Mouse (Mus musculus): ENCODE measurements around the gene Fat3.

The Fat3 gene

GRCm38 (mm10) chr9:15943486-15944153 lies 557.5 kb downstream of the Fat3 start:
- no peak for DNase-seq (ENCODE audit: low read depth)

GRCm38 (mm10) chr9:15941818-15942217 lies 559.3 kb downstream of the Fat3 start:
- DNase-seq (ENCODE audit: low read depth): no peak

- no peak for DNase-seq (ENCODE audit: low read depth)
These were observed 560.0 kb downstream of the Fat3 start for GRCm38 (mm10) chr9:15940933-15941673.

GRCm38 (mm10) chr9:15939594-15939993 lies 561.5 kb downstream of the Fat3 start:
- no peak for DNase-seq (ENCODE audit: low read depth)

GRCm38 (mm10) chr9:15937837-15938514 lies 563.1 kb downstream of the Fat3 start:
- no peak for DNase-seq (ENCODE audit: low read depth)

GRCm38 (mm10) chr9:15930928-15931443 lies 570.1 kb downstream of the Fat3 start:
- no peak for DNase-seq (ENCODE audit: low read depth)

- no peak for DNase-seq (ENCODE audit: low read depth)
These were observed 572.8 kb downstream of the Fat3 start for GRCm38 (mm10) chr9:15928331-15928730.

- no peak for DNase-seq (ENCODE audit: low read depth)
These were observed 573.6 kb downstream of the Fat3 start for GRCm38 (mm10) chr9:15927378-15928083.

- DNase-seq (ENCODE audit: low read depth): no peak
These were observed 575.8 kb downstream of the Fat3 start for GRCm38 (mm10) chr9:15925237-15925636.

- DNase-seq (ENCODE audit: low read depth): no peak
These were observed 580.8 kb downstream of the Fat3 start for GRCm38 (mm10) chr9:15920271-15920670.

GRCm38 (mm10) chr9:15919373-15920005 lies 581.6 kb downstream of the Fat3 start:
- no peak for DNase-seq (ENCODE audit: low read depth)

GRCm38 (mm10) chr9:15916600-15916999 lies 584.5 kb downstream of the Fat3 start:
- DNase-seq (ENCODE audit: low read depth): no peak

- no peak for DNase-seq (ENCODE audit: low read depth)
These were observed 588.4 kb downstream of the Fat3 start for GRCm38 (mm10) chr9:15912735-15913134.

GRCm38 (mm10) chr9:15909397-15910113 lies 591.5 kb downstream of the Fat3 start:
- DNase-seq (ENCODE audit: low read depth): no peak

- no peak for DNase-seq (ENCODE audit: low read depth)
These were observed 596.9 kb downstream of the Fat3 start for GRCm38 (mm10) chr9:15903948-15904750.

GRCm38 (mm10) chr9:15898112-15898511 lies 603.0 kb downstream of the Fat3 start:
- no peak for DNase-seq (ENCODE audit: low read depth)

- DNase-seq (ENCODE audit: low read depth): no peak
These were observed 614.3 kb downstream of the Fat3 start for GRCm38 (mm10) chr9:15886756-15887155.

- DNase-seq (ENCODE audit: low read depth): peak; percentile 4
These were observed 620.3 kb downstream of the Fat3 start for GRCm38 (mm10) chr9:15880754-15881153.

- DNase-seq (ENCODE audit: low read depth): peak; percentile 61
These were observed 620.9 kb downstream of the Fat3 start for GRCm38 (mm10) chr9:15880160-15880603.

All from naive thymus-derived CD4-positive, alpha-beta T cell, adult 2 months (primary cell).